Mouse (Mus musculus): ENCODE results near the gene Gpsm1. TPM values are rescaled to one million over a fixed set of nuclear protein-coding genes. Genes with fewer than 3 reads are reported as not detected.

Gpsm1 gene
- total RNA-seq, 1 experiment: 13.9 TPM

- H3K4me3 ChIP-seq (ENCODE audit: insufficient read depth in 1 of 2, low read depth in 1 of 2, low read length in 2 of 2, poor library complexity in 1 of 2, severe bottlenecking in 1 of 2): no peak overlapping the region
- H3K27ac ChIP-seq (ENCODE audit: insufficient read depth, low read depth, low read length, poor library complexity, severe bottlenecking): no peak overlapping the region
- peaks cover 0 to 13% of the 10 kb centered on the region in 2 experiments; a peak in 2 of 4 replicates for H3K4me1 ChIP-seq (ENCODE audit: control insufficient read depth in 2 of 2, insufficient read depth in 2 of 2, low read length in 2 of 2, poor library complexity in 1 of 2)
- no peak overlapping the region for H3K9ac ChIP-seq (ENCODE audit: insufficient read depth, low read depth, low read length, poor library complexity, severe bottlenecking)
- DNase-seq (ENCODE audit: low read depth, low spot score): no peak
- TF ChIP-seq HCFC1 (IDR thresholded peaks at IDR 0.05; ENCODE audit: borderline replicate concordance, insufficient read depth, low read length): no peak
- no peak for TF ChIP-seq ZC3H11A (IDR thresholded peaks at IDR 0.05; ENCODE audit: borderline replicate concordance, low read depth, low read length)
- no peak for TF ChIP-seq CHD2 (IDR thresholded peaks at IDR 0.05; ENCODE audit: low read depth, low read length)
- TF ChIP-seq ZNF384 (IDR thresholded peaks at IDR 0.05; ENCODE audit: low read depth, low read length): no peak
- no peak for TF ChIP-seq MAFK (IDR thresholded peaks at IDR 0.05; ENCODE audit: insufficient read depth, low read depth, low read length)
- no peaks in the 10 kb centered on the region for H3K9me3 ChIP-seq (ENCODE audit: control insufficient read depth, insufficient read depth, low read depth, low read length)
- in situ Hi-C loops (cut with MboI; ENCODE audit: low sequenced_read_pairs in 2 of 2, unreplicated experiment in 2 of 2): no loop called here
- H3K36me3 ChIP-seq (ENCODE audit: control insufficient read depth, insufficient read depth, low read length, poor library complexity, severe bottlenecking): peaks cover 15% of the 10 kb centered on the region
Observed at GRCm38 (mm10) chr2:26359983-26360382, 44.7 kb downstream of the Gpsm1 start.

- Histone ChIP-seq H3K27ac (ENCODE audit: insufficient read depth, low read depth, low read length, poor library complexity, severe bottlenecking) (no peak within 1 kb of the TSS), H3K4me3 (ENCODE audit: insufficient read depth in 1 of 2, low read depth in 1 of 2, low read length in 2 of 2, poor library complexity in 1 of 2, severe bottlenecking in 1 of 2) (no peak within 1 kb of the TSS), H3K4me1 (ENCODE audit: control insufficient read depth in 2 of 2, insufficient read depth in 2 of 2, low read length in 2 of 2, poor library complexity in 1 of 2) (peaks cover 0 to 13% of the 10 kb centered on the region in 2 experiments; a peak in 2 of 4 replicates), H3K9me3 (ENCODE audit: control insufficient read depth, insufficient read depth, low read depth, low read length) (no peaks in the 10 kb centered on the region), H3K36me3 (ENCODE audit: control insufficient read depth, insufficient read depth, low read length, poor library complexity, severe bottlenecking) (peaks cover 23% of the 10 kb centered on the region), H3K9ac (ENCODE audit: insufficient read depth, low read depth, low read length, poor library complexity, severe bottlenecking) (no peak within 1 kb of the TSS)
- TF ChIP-seq CHD2 (IDR thresholded peaks at IDR 0.05; ENCODE audit: low read depth, low read length) (no peak), HCFC1 (IDR thresholded peaks at IDR 0.05; ENCODE audit: borderline replicate concordance, insufficient read depth, low read length) (no peak), ZNF384 (IDR thresholded peaks at IDR 0.05; ENCODE audit: low read depth, low read length) (no peak), MAFK (IDR thresholded peaks at IDR 0.05; ENCODE audit: insufficient read depth, low read depth, low read length) (no peak), ZC3H11A (IDR thresholded peaks at IDR 0.05; ENCODE audit: borderline replicate concordance, low read depth, low read length) (no peak)
- DNase-seq (ENCODE audit: low read depth, low spot score): no peak
- in situ Hi-C loops (cut with MboI; ENCODE audit: low sequenced_read_pairs in 2 of 2, unreplicated experiment in 2 of 2): no loop called here
Observed at GRCm38 (mm10) chr2:26360772-26361171, 45.5 kb downstream of the Gpsm1 start, which contains the start of gene Card9. Gene Card9 (minus strand): TSS chr2:26360918.

- peaks cover 45% of the 10 kb centered on the region for H3K36me3 ChIP-seq (ENCODE audit: control insufficient read depth, insufficient read depth, low read length, poor library complexity, severe bottlenecking)
- no peak overlapping the region for H3K4me3 ChIP-seq (ENCODE audit: insufficient read depth in 1 of 2, low read depth in 1 of 2, low read length in 2 of 2, poor library complexity in 1 of 2, severe bottlenecking in 1 of 2)
- no peak overlapping the region for H3K9ac ChIP-seq (ENCODE audit: insufficient read depth, low read depth, low read length, poor library complexity, severe bottlenecking)
- H3K9me3 ChIP-seq (ENCODE audit: control insufficient read depth, insufficient read depth, low read depth, low read length): no peaks in the 10 kb centered on the region
- no peak for DNase-seq (ENCODE audit: low read depth, low spot score)
- in situ Hi-C loops (cut with MboI; ENCODE audit: low sequenced_read_pairs in 2 of 2, unreplicated experiment in 2 of 2): no loop called here
- TF ChIP-seq ZNF384 (IDR thresholded peaks at IDR 0.05; ENCODE audit: low read depth, low read length) (no peak), MAFK (IDR thresholded peaks at IDR 0.05; ENCODE audit: insufficient read depth, low read depth, low read length) (no peak), ZC3H11A (IDR thresholded peaks at IDR 0.05; ENCODE audit: borderline replicate concordance, low read depth, low read length) (no peak)
- H3K4me1 ChIP-seq (ENCODE audit: control insufficient read depth in 2 of 2, insufficient read depth in 2 of 2, low read length in 2 of 2, poor library complexity in 1 of 2): no peaks in the 10 kb centered on the region
- H3K27ac ChIP-seq (ENCODE audit: insufficient read depth, low read depth, low read length, poor library complexity, severe bottlenecking): no peak overlapping the region
Observed at GRCm38 (mm10) chr2:26362991-26363390, 47.7 kb downstream of the Gpsm1 start.

- DNase-seq (ENCODE audit: low read depth, low spot score): no peak
- H3K4me3 ChIP-seq (ENCODE audit: insufficient read depth in 1 of 2, low read depth in 1 of 2, low read length in 2 of 2, poor library complexity in 1 of 2, severe bottlenecking in 1 of 2): no peak overlapping the region
- no peak overlapping the region for H3K9ac ChIP-seq (ENCODE audit: insufficient read depth, low read depth, low read length, poor library complexity, severe bottlenecking)
- H3K9me3 ChIP-seq (ENCODE audit: control insufficient read depth, insufficient read depth, low read depth, low read length): no peaks in the 10 kb centered on the region
- no peaks in the 10 kb centered on the region for H3K4me1 ChIP-seq (ENCODE audit: control insufficient read depth in 2 of 2, insufficient read depth in 2 of 2, low read length in 2 of 2, poor library complexity in 1 of 2)
- in situ Hi-C loops (cut with MboI; ENCODE audit: low sequenced_read_pairs in 2 of 2, unreplicated experiment in 2 of 2): no loop called here
- TF ChIP-seq MAFK (IDR thresholded peaks at IDR 0.05; ENCODE audit: insufficient read depth, low read depth, low read length) (no peak), ZNF384 (IDR thresholded peaks at IDR 0.05; ENCODE audit: low read depth, low read length) (no peak)
- H3K27ac ChIP-seq (ENCODE audit: insufficient read depth, low read depth, low read length, poor library complexity, severe bottlenecking): no peak overlapping the region
- peaks cover 50% of the 10 kb centered on the region for H3K36me3 ChIP-seq (ENCODE audit: control insufficient read depth, insufficient read depth, low read length, poor library complexity, severe bottlenecking)
Observed at GRCm38 (mm10) chr2:26363481-26363880, 48.2 kb downstream of the Gpsm1 start.

DNA sequence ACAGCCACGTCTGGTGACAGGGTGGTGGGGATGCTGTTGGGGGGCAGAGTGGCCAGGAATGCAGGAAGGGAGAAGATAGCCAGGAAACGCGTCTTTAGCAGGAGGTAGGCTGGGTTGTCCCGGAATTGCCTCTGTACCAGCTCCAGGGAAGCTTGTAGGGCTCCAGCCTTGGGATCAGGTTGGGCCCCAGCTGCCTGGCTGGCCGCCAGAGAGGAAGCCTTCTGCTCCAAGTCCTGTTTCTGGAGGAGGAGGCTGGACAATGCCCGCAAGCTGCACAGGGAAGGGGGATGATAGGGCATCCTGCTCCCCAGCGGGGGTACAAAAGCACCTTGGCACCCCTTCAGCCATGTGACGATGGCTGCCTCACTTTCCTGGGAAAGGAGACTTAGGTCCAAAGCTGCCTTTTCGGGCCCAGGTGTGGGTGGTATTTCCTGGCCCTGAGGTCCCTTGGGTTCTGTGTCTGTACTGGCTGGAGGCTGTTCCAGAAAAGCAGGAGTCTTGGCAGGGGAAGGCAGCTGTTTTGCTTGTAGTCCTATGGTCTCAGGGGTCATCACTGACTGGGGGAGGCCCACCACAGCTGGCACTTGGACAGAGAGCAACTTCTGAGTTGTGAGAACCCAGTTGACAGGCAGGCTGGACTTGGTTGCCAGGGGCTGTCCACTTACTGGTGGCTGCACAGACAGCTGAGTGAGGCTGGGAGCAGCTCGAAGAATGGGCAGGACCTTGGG is 49.6 kb downstream of the Gpsm1 start:
- Histone ChIP-seq H3K27ac (ENCODE audit: insufficient read depth, low read depth, low read length, poor library complexity, severe bottlenecking) (no peak overlapping the region), H3K4me3 (ENCODE audit: insufficient read depth in 1 of 2, low read depth in 1 of 2, low read length in 2 of 2, poor library complexity in 1 of 2, severe bottlenecking in 1 of 2) (no peak overlapping the region), H3K9ac (ENCODE audit: insufficient read depth, low read depth, low read length, poor library complexity, severe bottlenecking) (no peak overlapping the region), H3K36me3 (ENCODE audit: control insufficient read depth, insufficient read depth, low read length, poor library complexity, severe bottlenecking) (peaks cover 64% of the 10 kb centered on the region), H3K4me1 (ENCODE audit: control insufficient read depth in 2 of 2, insufficient read depth in 2 of 2, low read length in 2 of 2, poor library complexity in 1 of 2) (no peaks in the 10 kb centered on the region), H3K9me3 (ENCODE audit: control insufficient read depth, insufficient read depth, low read depth, low read length) (no peaks in the 10 kb centered on the region)
- DNase-seq (ENCODE audit: low read depth, low spot score): no peak
- TF ChIP-seq MAFK (IDR thresholded peaks at IDR 0.05; ENCODE audit: insufficient read depth, low read depth, low read length): no peak
- TF ChIP-seq CHD2 (IDR thresholded peaks at IDR 0.05; ENCODE audit: low read depth, low read length): no peak
- TF ChIP-seq ZC3H11A (IDR thresholded peaks at IDR 0.05; ENCODE audit: borderline replicate concordance, low read depth, low read length): no peak
- no peak for TF ChIP-seq HCFC1 (IDR thresholded peaks at IDR 0.05; ENCODE audit: borderline replicate concordance, insufficient read depth, low read length)
- no peak for TF ChIP-seq ZNF384 (IDR thresholded peaks at IDR 0.05; ENCODE audit: low read depth, low read length)
- in situ Hi-C loops (cut with MboI; ENCODE audit: low sequenced_read_pairs in 2 of 2, unreplicated experiment in 2 of 2): no loop called here
